Mouse (Mus musculus) gastrocnemius, postnatal 4 days (tissue): ENCODE measurements around the gene Kcnh7. TPM values are rescaled to one million over a fixed set of nuclear protein-coding genes. Genes with fewer than 3 reads are reported as not detected.

Experiments used
- DNase-seq, 2 experiments: peaks; one replicate each; pipeline ENCODE4 v3.0.0; 2021 to 2022; ENCODE audit warnings: low spot score in 2 of 2, mixed read lengths in 2 of 2
- total RNA-seq, 2 experiments: library from RNA; stranded (reverse); gene quantifications; 2 replicates each; pipeline ENCODE4 v1.2.3; 2021

Gene Kcnh7
- total RNA-seq, 2 experiments from 2014 or later, result 0.39 to 0.78 TPM

DNA sequence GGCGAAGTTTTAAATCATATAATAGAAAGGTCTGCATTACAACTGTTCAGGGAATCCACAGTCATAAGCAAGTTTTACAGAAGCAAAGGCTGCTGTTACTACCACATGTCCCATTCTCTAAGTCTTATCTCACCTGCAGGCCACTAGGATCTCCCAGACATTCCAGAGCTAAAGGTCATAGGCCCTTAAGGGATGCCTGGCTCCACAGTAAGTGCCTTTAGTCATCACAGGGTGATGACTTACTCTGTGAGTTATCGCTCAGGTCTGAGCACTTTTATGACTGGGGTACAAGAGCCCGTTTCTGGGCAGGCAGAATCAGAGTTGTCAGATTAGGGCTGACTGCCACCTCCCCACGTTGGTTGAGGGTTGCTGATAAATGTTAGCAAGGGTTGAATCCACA, 532.2 kb downstream of the Kcnh7 start:
- DNase-seq, result no peak

DNA sequence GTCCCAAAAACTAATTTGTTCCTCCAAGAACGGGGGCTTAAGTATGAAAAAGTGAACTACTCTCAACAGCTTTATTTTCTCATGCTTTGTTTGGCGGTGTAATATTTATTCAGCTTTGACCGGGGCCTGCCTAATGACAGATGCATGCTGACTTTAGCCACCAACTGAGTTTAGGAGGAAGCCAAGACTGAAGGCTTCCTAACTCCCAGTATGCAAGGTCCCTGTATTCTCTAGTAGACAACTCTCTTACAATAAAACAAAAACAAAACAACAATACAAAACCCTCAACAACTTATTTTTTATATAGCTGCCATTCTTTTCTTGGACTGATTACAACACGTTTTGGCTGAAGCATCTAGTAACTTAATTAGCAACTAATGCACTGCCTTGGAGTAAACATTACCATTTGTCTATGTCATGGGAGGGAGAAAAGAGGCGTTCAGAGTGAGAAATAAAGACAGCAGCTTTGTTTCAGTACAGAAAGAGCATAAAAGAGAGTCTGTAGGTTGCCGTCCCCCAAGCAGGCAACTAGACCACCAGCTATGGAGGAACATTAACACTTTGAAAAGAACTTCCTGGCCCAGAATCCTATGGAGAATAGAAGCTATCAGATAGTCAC, 537.3 kb downstream of the Kcnh7 start:
- no peak for DNase-seq

DNA sequence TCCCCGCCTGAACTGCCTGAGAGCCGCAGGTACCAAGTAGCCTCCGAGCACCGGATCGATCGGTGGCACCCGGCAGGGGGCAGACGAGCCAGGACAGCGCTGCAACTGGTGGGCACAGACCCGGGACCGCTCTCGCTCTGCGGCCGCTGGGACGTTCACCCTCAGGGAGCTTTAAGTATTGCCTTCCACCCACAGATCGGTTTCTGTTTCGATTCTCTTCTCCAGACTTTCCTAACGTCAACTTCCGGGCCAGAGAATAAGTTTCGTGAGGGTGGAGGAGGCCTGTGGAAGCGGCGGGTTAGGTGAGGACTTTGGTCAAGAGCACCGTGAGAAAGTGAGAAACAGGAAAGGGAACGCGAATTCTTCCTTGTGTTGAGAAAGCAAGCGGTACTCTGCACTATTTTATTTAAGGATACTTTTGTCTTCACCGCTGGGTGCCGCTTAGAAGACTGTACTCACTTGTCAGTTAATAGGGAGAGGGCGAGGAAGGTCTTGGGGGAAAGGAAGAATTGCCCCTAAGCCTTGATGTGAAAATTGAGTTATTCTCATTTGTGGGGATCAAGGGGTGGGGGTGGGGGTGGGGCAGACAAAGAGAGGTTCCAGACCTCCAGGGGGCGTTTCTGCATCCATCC, 538.0 kb downstream of the Kcnh7 start, which contains the start of gene Ifih1:
Ifih1 (minus strand) TSS at position 242 of the 632 bp plus-strand sequence.
- peak; percentile 32 to 55 for DNase-seq

DNA sequence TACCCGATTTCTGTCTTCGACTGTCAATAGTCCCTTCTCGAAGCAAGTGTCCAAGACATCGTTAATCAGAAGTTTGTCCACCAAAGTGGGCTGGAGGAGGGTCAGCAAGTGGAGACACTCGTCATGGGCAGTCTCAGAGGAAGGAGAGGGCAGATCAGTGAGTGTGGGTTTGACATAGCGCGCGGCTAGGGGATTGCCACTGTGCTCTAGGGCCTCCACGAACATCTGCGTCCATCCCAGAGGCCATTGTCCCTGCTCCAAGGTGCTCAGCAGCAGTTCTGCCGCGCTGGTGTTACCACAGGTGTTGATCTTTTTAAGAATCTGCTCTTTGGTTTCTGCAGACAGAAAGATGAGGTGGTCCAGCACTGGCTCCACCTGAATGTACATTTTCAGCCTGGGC, 538.6 kb downstream of the Kcnh7 start:
- peak in 1 of 2 experiments; percentile 11 for DNase-seq

DNA sequence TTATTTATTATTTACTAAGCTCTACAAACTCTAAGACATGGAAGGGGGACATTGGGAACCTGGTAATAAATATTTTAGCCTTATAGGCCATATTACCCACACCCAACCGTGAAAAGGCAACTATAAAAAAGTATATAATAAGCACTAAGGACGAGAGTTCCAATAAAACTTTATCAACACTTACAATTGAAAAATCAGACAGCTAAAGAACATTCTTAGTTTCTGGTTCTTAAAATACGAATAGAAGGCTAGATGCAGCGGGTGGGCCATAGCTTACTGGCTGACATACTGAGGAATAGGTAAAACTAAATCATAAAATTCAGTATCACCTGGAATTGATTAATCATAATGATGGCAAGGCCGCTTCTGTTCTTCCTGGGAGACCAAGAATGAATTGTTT, 539.2 kb downstream of the Kcnh7 start:
- no peak for DNase-seq
